Mouse (Mus musculus) ES-Bruce4 (cell line): ENCODE measurements at regions not wholly inside any gene's neighbourhood (a gene's known extent, or its start where the extent isn't known, plus 50 kb on each side); places are given as distances from the start of the nearest gene placed in this dataset.

Experiments
- H3K27ac ChIP-seq: 2 replicates; pipeline ENCODE4 v1.5.1; 2012; ENCODE audit warnings: low read length, inconsistent platforms; ENCODE audit not compliant: insufficient read depth
- H3K27me3 ChIP-seq: 2 replicates; pipeline ENCODE4 v1.6.1; 2012; ENCODE audit warnings: mild to moderate bottlenecking, low read length, inconsistent platforms; ENCODE audit not compliant: control insufficient read depth, poor library complexity, insufficient read depth, severe bottlenecking
- H3K36me3 ChIP-seq: 2 replicates; pipeline ENCODE4 v1.6.1; 2012; ENCODE audit warnings: inconsistent platforms, mild to moderate bottlenecking, low read length, moderate library complexity; ENCODE audit not compliant: control insufficient read depth, poor library complexity, insufficient read depth, severe bottlenecking
- H3K4me1 ChIP-seq: one replicate; pipeline ENCODE4 v1.8.1; 2011; ENCODE audit warnings: low read length; ENCODE audit not compliant: control insufficient read depth, insufficient read depth
- H3K4me3 ChIP-seq: 2 replicates; pipeline ENCODE4 v1.5.1; 2011; ENCODE audit warnings: low read depth, mild to moderate bottlenecking, low read length
- H3K9ac ChIP-seq: 2 replicates; pipeline ENCODE4 v1.6.1; 2012; ENCODE audit warnings: low read depth, mild to moderate bottlenecking, inconsistent platforms; ENCODE audit not compliant: poor library complexity, severe bottlenecking
- H3K9me3 ChIP-seq: replicated peaks from 2 replicates; pipeline ENCODE4 v1.6.1; 2012; ENCODE audit warnings: mild to moderate bottlenecking, low read length, inconsistent platforms; ENCODE audit not compliant: control insufficient read depth, poor library complexity, insufficient read depth, severe bottlenecking
- CTCF ChIP-seq: IDR thresholded peaks from one replicate; pipeline ENCODE4 v1.8.1; 2011; ENCODE audit warnings: low read depth, low read length
- EP300 ChIP-seq: IDR thresholded peaks from 2 replicates; pipeline ENCODE4 v1.6.1; 2011; ENCODE audit warnings: low read depth, low read length; ENCODE audit not compliant: insufficient read depth
- POLR2A ChIP-seq: IDR thresholded peaks from one replicate; pipeline ENCODE4 v1.8.1; 2011; ENCODE audit warnings: low read length; ENCODE audit not compliant: insufficient read depth

GRCm38 (mm10) chr4:10607855-10608576 lies 266.3 kb upstream of the 2610301B20Rik start:
- no peaks in the 10 kb centered on the region for H3K27me3 ChIP-seq
- TF ChIP-seq EP300, result no peak
- TF ChIP-seq POLR2A, result no peak
- no peak for TF ChIP-seq CTCF
- no peaks in the 10 kb centered on the region for H3K36me3 ChIP-seq
- no peak overlapping the region for H3K4me3 ChIP-seq
- H3K4me1 ChIP-seq, result no peaks in the 10 kb centered on the region
- no peak overlapping the region for H3K9ac ChIP-seq
- no peak overlapping the region for H3K27ac ChIP-seq
- no peaks in the 10 kb centered on the region for H3K9me3 ChIP-seq

DNA sequence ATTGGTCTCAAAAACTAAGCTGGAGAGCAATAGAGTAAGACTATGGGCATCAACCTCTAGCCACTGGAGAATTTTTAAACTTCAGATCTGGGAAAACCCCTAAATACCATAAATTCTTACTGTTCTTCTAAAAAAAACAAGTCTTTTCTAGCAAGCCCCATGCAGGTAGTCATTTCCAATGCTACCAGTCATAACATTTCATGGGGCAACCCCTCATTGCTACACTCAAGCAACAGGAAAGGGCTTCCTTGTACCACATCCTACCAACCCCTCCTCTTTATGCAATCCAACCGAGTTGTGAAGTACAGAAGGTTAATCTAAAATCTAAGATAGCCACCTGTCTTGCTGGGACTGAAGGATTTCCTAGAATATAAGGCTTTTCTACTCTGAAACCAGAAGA lies 263.5 kb upstream of the 2610301B20Rik start:
- H3K27ac ChIP-seq, result no peak overlapping the region
- no peaks in the 10 kb centered on the region for H3K9me3 ChIP-seq
- H3K4me1 ChIP-seq, result no peaks in the 10 kb centered on the region
- H3K27me3 ChIP-seq, result no peaks in the 10 kb centered on the region
- no peak for TF ChIP-seq EP300
- no peak for TF ChIP-seq POLR2A
- no peak for TF ChIP-seq CTCF
- H3K4me3 ChIP-seq, result no peak overlapping the region
- no peaks in the 10 kb centered on the region for H3K36me3 ChIP-seq
- H3K9ac ChIP-seq, result no peak overlapping the region
